Mouse (Mus musculus): Measurements from ENCODE around the gene Mbtps2. TPM values are rescaled to one million over a fixed set of nuclear protein-coding genes. Genes with fewer than 3 reads are reported as not detected.

The Mbtps2 gene
- total and polyA plus RNA-seq, 3 experiments: 7.0 to 209 (median 31.8) TPM

DNA sequence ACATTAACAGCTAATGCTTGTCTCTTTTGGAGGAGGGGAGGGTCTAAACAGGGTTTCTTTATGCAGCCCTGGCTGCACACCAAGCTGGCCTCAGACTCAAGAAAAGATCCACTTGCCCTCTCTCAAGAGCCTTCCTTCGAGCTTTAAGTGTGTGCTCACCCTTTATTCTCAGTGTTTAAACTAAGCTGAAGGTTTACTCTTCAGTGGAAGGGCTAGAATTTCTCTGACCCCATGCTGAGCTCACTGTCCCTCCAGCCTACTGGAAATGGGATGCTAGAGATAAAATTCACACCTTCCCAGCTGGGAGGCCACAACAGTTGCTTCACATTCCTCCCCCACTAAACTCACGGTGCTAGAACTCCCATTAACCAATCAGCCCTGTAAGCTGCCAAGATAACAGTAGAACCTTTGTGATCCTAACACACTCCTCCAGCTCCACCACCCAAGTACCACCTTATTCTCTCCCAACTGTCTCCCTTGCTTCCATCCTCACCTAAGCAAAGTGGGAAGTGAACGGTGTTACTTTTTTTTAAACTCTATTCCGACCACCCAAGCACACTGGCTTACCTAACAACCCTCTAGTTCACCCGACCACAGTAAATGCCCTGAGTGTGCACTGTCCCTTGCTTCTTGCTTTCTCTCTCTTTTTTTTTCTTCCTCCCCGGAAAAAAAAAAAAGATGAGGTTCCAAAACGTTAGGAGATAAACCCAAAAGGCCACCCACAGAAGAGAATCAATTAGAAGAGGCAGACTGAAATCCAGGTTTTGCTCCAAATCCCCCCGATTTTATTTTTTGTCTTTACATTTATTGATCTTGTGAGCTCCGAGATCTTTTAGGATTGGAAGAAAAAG lies 108.4 kb downstream of the Mbtps2 start (continued):
- TF ChIP-seq NELFE (IDR thresholded peaks at IDR 0.05; ENCODE audit: low read depth, low read length) (no peak), TBP (IDR thresholded peaks at IDR 0.05; ENCODE audit: low read depth, low read length) (no peak), ZMIZ1 (IDR thresholded peaks at IDR 0.05; ENCODE audit: low read depth, low read length) (no peak)

DNA sequence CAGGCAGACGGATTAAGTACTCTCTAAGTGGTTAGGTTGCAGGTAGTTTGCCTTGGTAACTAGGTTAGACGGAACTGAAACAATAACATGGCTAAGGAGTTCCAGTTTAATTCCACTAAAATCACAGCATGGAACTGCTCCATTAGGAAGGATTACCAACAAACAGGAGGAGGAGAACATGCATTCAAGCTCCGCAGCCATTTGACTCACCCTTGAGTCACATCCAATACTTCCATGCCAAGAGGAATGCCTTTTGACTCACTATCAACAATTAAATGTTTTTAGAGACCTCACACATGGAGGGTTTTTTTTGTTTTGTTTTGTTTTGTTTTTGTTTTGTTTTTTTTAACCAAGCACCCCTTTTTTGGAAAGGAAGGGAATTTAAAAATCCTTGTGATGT lies 109.7 kb downstream of the Mbtps2 start:
- H3K36me3 ChIP-seq (ENCODE audit: control insufficient read depth in 1 of 2, insufficient read depth in 2 of 2, low read length in 2 of 2): peaks cover 8 to 47% of the 10 kb centered on the region in 2 experiments; a peak in 3 of 4 replicates
- peaks cover 11 to 26% of the 10 kb centered on the region in 2 experiments for H3K4me1 ChIP-seq (ENCODE audit: control insufficient read depth in 1 of 2, insufficient read depth in 2 of 2, low read length in 2 of 2)
- no peak overlapping the region for H3K9ac ChIP-seq (ENCODE audit: control insufficient read depth, low read depth, low read length, poor library complexity, severe bottlenecking)
- no peaks in the 10 kb centered on the region for H3K9me3 ChIP-seq (replicated peaks; ENCODE audit: insufficient read depth, low read length)
- no peak for DNase-seq (ENCODE audit: low read depth, low spot score)
- no peak overlapping the region for H3K27ac ChIP-seq (ENCODE audit: control insufficient read depth, low read depth, low read length)
- no peak overlapping the region for H3K4me3 ChIP-seq (ENCODE audit: control insufficient read depth in 1 of 2, insufficient read depth in 1 of 2, low read depth in 2 of 2, low read length in 2 of 2)
- peaks cover 77% of the 10 kb centered on the region for H3K79me2 ChIP-seq (ENCODE audit: control insufficient read depth, insufficient read depth, low read length, poor library complexity)
- TF ChIP-seq RCOR1 (IDR thresholded peaks at IDR 0.05; ENCODE audit: low read depth, low read length) (no peak), ZKSCAN1 (IDR thresholded peaks at IDR 0.05; ENCODE audit: low read depth, low read length) (no peak), CHD2 (IDR thresholded peaks at IDR 0.05; ENCODE audit: low read length) (no peak), BHLHE40 (IDR thresholded peaks at IDR 0.05; ENCODE audit: borderline replicate concordance, low read depth, low read length) (no peak), USF1 (IDR thresholded peaks at IDR 0.05; ENCODE audit: low read depth, low read length) (no peak), MYC (IDR thresholded peaks at IDR 0.05; ENCODE audit: low read depth, low read length) (no peak), SMC3 (IDR thresholded peaks at IDR 0.05; ENCODE audit: low read depth, low read length) (no peak), POLR2A (IDR thresholded peaks at IDR 0.05; ENCODE audit: control insufficient read depth in 1 of 2, insufficient read depth in 1 of 2, low read depth in 1 of 2, low read length in 2 of 2, poor library complexity in 1 of 2) (no peak), KAT2A (conservative IDR thresholded peaks at IDR 0.05; ENCODE audit: low read depth, low read length) (no peak), EP300 (IDR thresholded peaks at IDR 0.05; ENCODE audit: low read depth in 1 of 2, low read length in 2 of 2) (no peak), HCFC1 (IDR thresholded peaks at IDR 0.05; ENCODE audit: low read depth, low read length) (no peak), ELF1 (IDR thresholded peaks at IDR 0.05; ENCODE audit: low read depth, low read length) (no peak), UBTF (IDR thresholded peaks at IDR 0.05; ENCODE audit: borderline replicate concordance, insufficient read depth, low read depth, low read length) (no peak), SIN3A (IDR thresholded peaks at IDR 0.05; ENCODE audit: low read length) (no peak), MAFK (IDR thresholded peaks at IDR 0.05; ENCODE audit: borderline replicate concordance, low read depth, low read length) (no peak), MXI1 (IDR thresholded peaks at IDR 0.05; ENCODE audit: low read depth, low read length) (no peak), POLR2AphosphoS5 (IDR thresholded peaks at IDR 0.05; ENCODE audit: borderline replicate concordance, low read depth, low read length) (no peak), MAX (IDR thresholded peaks at IDR 0.05; ENCODE audit: low read length) (no peak), GATA1 (IDR thresholded peaks at IDR 0.05; ENCODE audit: low read depth, low read length) (no peak), TAL1 (IDR thresholded peaks at IDR 0.05; ENCODE audit: low read length) (no peak)
- H3K27me3 ChIP-seq (ENCODE audit: control insufficient read depth in 1 of 2, insufficient read depth in 2 of 2, low read length in 2 of 2): no peaks in the 10 kb centered on the region
